Mouse (Mus musculus): ENCODE data around the gene Elovl3. TPM values are rescaled to one million over a fixed set of nuclear protein-coding genes. Genes with fewer than 3 reads are reported as not detected.

The Elovl3 gene
- total RNA-seq, 2 experiments from 2014 or later: 0.25 to 2.5 TPM

Other genes starting within 250 kb of the Elovl3 start
- gene Armh3, start 133.4 kb upstream of the Elovl3 start, total RNA-seq (2021): 10 to 100 TPM; 16.7 to 17.2 TPM
- gene Hps6, start 128.4 kb upstream of the Elovl3 start, total RNA-seq (2021): 1 to 10 TPM; 6.1 to 6.5 TPM
- 10 to 100 TPM; 17.5 to 21.4 TPM for gene Pprc1, start 87.0 kb upstream of the Elovl3 start, total RNA-seq (2021)
- gene Ldb1, start 86.7 kb upstream of the Elovl3 start, total RNA-seq (2021): 10 to 100 TPM; 62.2 to 72.5 TPM
- gene Nolc1, start 56.0 kb upstream of the Elovl3 start, total RNA-seq (2021): 10 to 100 TPM; 25.1 to 27.2 TPM
- under 1 TPM in 1 of 2 experiments, not detected in 1; 0.36 TPM for gene Pitx3, start 16.4 kb downstream of the Elovl3 start, total RNA-seq (2021)
- gene Gbf1, start 20.6 kb downstream of the Elovl3 start, total RNA-seq (2021): 10 to 100 TPM; 50.2 to 50.5 TPM
- gene Nfkb2, start 172.4 kb downstream of the Elovl3 start, total RNA-seq (2021): 10 to 100 TPM; 16.1 to 20.4 TPM
- gene Psd, start 195.3 kb downstream of the Elovl3 start, total RNA-seq (2021): 1 to 10 TPM; 2.2 to 2.9 TPM
- 1 to 10 TPM; 6.5 to 6.8 TPM for gene Fbxl15, start 196.3 kb downstream of the Elovl3 start, total RNA-seq (2021)
- gene Cuedc2, start 206.8 kb downstream of the Elovl3 start, total RNA-seq (2021): 100 to 1,000 TPM in 1 of 2 experiments, 10 to 100 TPM in 1; 99.6 to 107 TPM
- gene Mfsd13a, start 209.2 kb downstream of the Elovl3 start, total RNA-seq (2021): 1 to 10 TPM; 3.4 to 4.6 TPM
- gene 2310034G01Rik, start 218.4 kb downstream of the Elovl3 start, total RNA-seq (2021): under 1 TPM; 0.19 to 0.20 TPM

Measured in heart, postnatal 10 days (tissue).